ENCODE assay signal across 9 mouse cellular contexts in the genomic region with DNA sequence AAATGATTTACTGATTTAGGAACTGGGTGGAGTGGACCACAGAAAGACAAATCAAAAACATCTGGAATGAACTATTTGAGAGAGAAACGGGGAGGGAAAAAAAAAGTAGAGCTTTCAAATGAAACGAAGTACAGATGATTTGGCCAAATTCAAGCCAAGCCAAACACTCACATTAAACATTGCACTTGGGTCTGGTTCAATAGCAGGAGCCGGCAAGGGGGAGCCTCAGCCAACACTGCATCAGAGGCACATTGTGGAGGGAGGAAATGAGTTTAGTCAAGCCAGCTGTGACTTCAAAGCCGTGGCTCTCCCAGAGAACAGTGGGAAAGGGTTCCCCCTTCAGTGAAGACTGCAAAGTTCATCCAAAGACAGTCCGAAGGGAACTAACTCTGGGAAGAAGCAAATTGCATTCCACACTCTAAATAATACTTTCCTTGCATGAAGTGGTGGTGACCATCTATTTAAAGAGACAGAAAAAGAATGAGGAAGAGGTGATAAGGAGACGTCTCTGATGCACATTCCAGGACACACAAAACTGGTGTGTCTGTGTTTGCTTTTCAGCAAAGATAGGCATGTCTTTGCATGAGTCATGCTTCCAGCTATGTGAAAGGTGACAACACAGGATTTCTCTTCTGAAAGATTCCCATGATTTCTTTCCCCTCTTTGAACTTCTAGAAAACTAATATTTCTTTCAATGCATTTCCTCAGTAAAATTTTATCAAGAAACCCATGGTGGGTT.
DNase-seq lines count a peak whose midpoint lies in the region; ATAC-seq and TF ChIP-seq lines count a peak whose summit lies in the region.
"Had no signal": no experiment of that assay in that cellular context is flagged by ENCODE, and none has a peak within 500 bp of the region (broad histone marks: within the 10 kb centered on the region; RNA-seq: fewer than 3 reads in every experiment).

No protein-coding gene starts in this region.

- no peaks in the 10 kb centered on the region for H3K27me3 ChIP-seq in lung, embryonic 16.5 days (ENCODE audit: control insufficient read depth, insufficient read depth, low read depth, low read length)
- H3K27me3 ChIP-seq in stomach, postnatal 0 days (ENCODE audit: control insufficient read depth, insufficient read depth, low read length), result no peaks in the 10 kb centered on the region

- H3K9ac ChIP-seq in lung, embryonic 16.5 days (ENCODE audit: low read length), result no peak overlapping the region
- H3K9ac ChIP-seq in stomach, postnatal 0 days (ENCODE audit: low read length), result no peak overlapping the region

- H3K9me3 ChIP-seq in lung, embryonic 16.5 days (ENCODE audit: control insufficient read depth, low read length), result no peaks in the 10 kb centered on the region
- H3K9me3 ChIP-seq in stomach, postnatal 0 days (ENCODE audit: control insufficient read depth, low read length), result no peaks in the 10 kb centered on the region
- H3K9me3 ChIP-seq: G1E had no signal

- DNase-seq in layer of hippocampus, adult 2 months (ENCODE audit: low spot score in 2 of 2), result peak; percentile 11 to 23
- no peak for DNase-seq in layer of hippocampus, postnatal 25 days (ENCODE audit: extremely low spot score in 1 of 2, low spot score in 1 of 2)
- DNase-seq in embryo, embryonic 11 days, result peak; percentile 78
- DNase-seq in heart, adult 18-20 months, result peak; percentile 70 to 84
- DNase-seq in kidney, adult 8-10 months, result peak; percentile 4 to 8
- peak; percentile 52 for DNase-seq in stomach, postnatal 0 days (ENCODE audit: low spot score)
- no peak for DNase-seq in spleen, postnatal 4 days (ENCODE audit: low spot score in 2 of 2)

- no peak overlapping the region for H3K4me2 ChIP-seq in lung, embryonic 16.5 days (ENCODE audit: low read depth, low read length)
- no peak overlapping the region for H3K4me2 ChIP-seq in stomach, postnatal 0 days (replicated peaks; ENCODE audit: low read depth)

- peaks cover 9% of the 10 kb centered on the region for H3K4me1 ChIP-seq in lung, embryonic 16.5 days (replicated peaks; ENCODE audit: control insufficient read depth, insufficient read depth, low read length)
- no peaks in the 10 kb centered on the region for H3K4me1 ChIP-seq in stomach, postnatal 0 days (replicated peaks; ENCODE audit: control insufficient read depth, insufficient read depth)

- peak; percentile 99 for ATAC-seq in lung, embryonic 16.5 days (ENCODE audit: low read depth)
- peak; percentile 80; the same call in 1 of the 2 replicates for ATAC-seq in stomach, postnatal 0 days (ENCODE audit: low FRiP score, low TSS enrichment)

- H3K36me3 ChIP-seq in lung, embryonic 16.5 days (ENCODE audit: control insufficient read depth, insufficient read depth, low read length), result no peaks in the 10 kb centered on the region
- no peaks in the 10 kb centered on the region for H3K36me3 ChIP-seq in stomach, postnatal 0 days (ENCODE audit: control insufficient read depth, insufficient read depth, low read length)
- H3K36me3 ChIP-seq: G1E had no signal

- peak; percentile 7 for TF ChIP-seq EP300 in stomach, postnatal 0 days (optimal IDR thresholded peaks at IDR 0.05)

- H3K4me3 ChIP-seq in layer of hippocampus, adult 2 months, result no peak overlapping the region
- no peak overlapping the region for H3K4me3 ChIP-seq in lung, embryonic 16.5 days (ENCODE audit: low read length)
- H3K4me3 ChIP-seq in stomach, postnatal 0 days (ENCODE audit: low read depth, low read length), result no peak overlapping the region

- TF ChIP-seq CTCF in layer of hippocampus, adult 2 months (conservative IDR thresholded peaks at IDR 0.05), result peak; percentile 63
- peak; percentile 77 for TF ChIP-seq CTCF in stomach, postnatal 0 days (IDR thresholded peaks at IDR 0.05; ENCODE audit: low read depth)

- 5% methylated on average over 6 of the region's 6 CpGs for WGBS in lung, embryonic 16.5 days
- WGBS in stomach, postnatal 0 days, result 4% methylated on average over 6 of the region's 6 CpGs

- no peak overlapping the region for H3K27ac ChIP-seq in layer of hippocampus, adult 2 months
- no peak overlapping the region; the same call in 1 of the 2 replicates for H3K27ac ChIP-seq in lung, embryonic 16.5 days (ENCODE audit: low read length)
- H3K27ac ChIP-seq in stomach, postnatal 0 days (replicated peaks), result no peak overlapping the region

Comparison
In these comparisons a context has a peak if more than half of its experiments do, and no peak if none do; other contexts are left out.
1. DNase-seq: peak in layer of hippocampus, adult 2 months (2 of 2), embryo, embryonic 11 days (single experiment), heart, adult 18-20 months (2 of 2), kidney, adult 8-10 months (2 of 2) and stomach, postnatal 0 days (single experiment); none in layer of hippocampus, postnatal 25 days (0 of 2) and spleen, postnatal 4 days (0 of 2).